Mouse (Mus musculus): Measurements from ENCODE around the gene Sp4. TPM values are rescaled to one million over a fixed set of nuclear protein-coding genes. Genes with fewer than 3 reads are reported as not detected.

Gene Sp4
- total RNA-seq, 2 experiments from 2014 or later: 10.5 to 12.8 TPM

DNA sequence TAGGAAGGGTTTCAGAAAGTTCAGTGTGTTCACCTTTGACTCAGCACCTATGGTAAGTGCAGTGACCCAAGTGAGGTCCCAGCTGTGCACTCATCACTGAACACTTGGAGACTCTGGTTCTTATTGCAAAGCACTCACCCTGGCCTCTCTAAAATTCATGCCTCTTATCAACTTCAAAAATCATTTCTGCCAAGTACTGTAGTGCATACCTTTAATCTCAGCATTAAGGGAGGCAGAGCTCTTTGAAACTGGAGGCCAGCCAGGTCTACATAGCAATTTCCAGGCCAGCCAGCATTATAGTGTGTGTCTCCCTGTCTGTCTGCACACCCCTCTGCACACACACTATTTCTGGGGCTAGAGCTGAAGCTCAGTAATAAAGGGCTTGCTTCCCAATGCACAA is 36.3 kb downstream of the Sp4 start:
- DNase-seq: no peak

- DNase-seq: no peak
These were observed 37.4 kb downstream of the Sp4 start for GRCm38 (mm10) chr12:118263878-118264277.

- no peak for DNase-seq
These were observed 45.9 kb downstream of the Sp4 start for GRCm38 (mm10) chr12:118255292-118255782.

GRCm38 (mm10) chr12:118221182-118221581 is 80.1 kb downstream of the Sp4 start:
- no peak for DNase-seq

GRCm38 (mm10) chr12:118220062-118220461 is 81.2 kb downstream of the Sp4 start:
- DNase-seq: no peak

- DNase-seq: no peak
These were observed 89.1 kb downstream of the Sp4 start for GRCm38 (mm10) chr12:118212163-118212562.

- DNase-seq: peak; percentile 63
These were observed 102.7 kb downstream of the Sp4 start, which contains the start of gene Dnah11 for GRCm38 (mm10) chr12:118198386-118199093. Gene Dnah11 (minus strand): TSS chr12:118199043.

GRCm38 (mm10) chr12:118196583-118196982 is 104.7 kb downstream of the Sp4 start:
- no peak for DNase-seq

GRCm38 (mm10) chr12:118189535-118189934 is 111.7 kb downstream of the Sp4 start:
- no peak for DNase-seq

- DNase-seq: no peak
These were observed 113.6 kb downstream of the Sp4 start for GRCm38 (mm10) chr12:118187663-118188062.

GRCm38 (mm10) chr12:118186881-118187489 is 114.3 kb downstream of the Sp4 start:
- DNase-seq: no peak

DNA sequence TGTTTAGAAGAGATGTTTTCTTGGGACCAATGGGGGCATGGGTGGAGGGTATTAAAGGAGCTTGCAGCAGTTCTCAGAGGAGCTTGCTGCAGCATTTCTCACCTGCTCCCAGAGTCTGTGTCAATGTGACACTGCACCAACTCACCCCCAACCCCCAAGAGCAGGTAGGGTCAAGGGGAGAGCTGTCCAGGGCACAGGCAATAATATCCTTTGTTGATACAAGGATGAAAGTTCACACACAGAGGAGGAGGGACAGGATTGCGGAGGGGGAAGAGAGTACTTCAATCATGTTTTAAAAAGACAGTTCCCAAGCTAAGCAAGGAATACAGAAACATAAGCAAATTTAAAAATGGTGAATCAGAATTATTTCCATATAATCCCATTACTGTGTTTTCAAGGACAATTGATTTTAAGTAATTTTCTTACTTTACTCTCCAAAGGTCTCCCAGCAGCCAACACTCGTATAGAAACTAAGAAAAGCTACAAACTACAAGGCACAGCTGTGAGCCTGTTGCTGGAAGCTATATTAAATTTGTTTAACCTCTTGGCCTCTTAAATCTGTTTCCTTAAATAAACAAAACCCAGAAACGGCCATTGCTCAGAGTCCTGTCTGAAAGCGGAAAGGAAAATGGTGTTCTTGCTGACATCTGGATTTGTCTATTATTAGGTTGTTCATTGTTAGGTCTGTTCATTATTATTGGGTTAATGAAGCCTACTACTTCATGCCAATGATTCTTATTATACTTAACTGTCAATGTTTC is 114.9 kb downstream of the Sp4 start:
- DNase-seq: no peak

Other genes with a start within 250 kb of the Sp4 start
- under 1 TPM; 0.05 to 0.07 TPM for gene Dnah11, start 102.4 kb downstream of the Sp4 start, total RNA-seq (2021)

Measured in gastrocnemius, postnatal 10 days (tissue).